Mouse (Mus musculus) layer of hippocampus, postnatal 14 days (tissue): ENCODE measurements around the gene Clcnkb. TPM values are rescaled to one million over a fixed set of nuclear protein-coding genes. Genes with fewer than 3 reads are reported as not detected.

Source experiments
- DNase-seq, 2 experiments: peaks; one replicate each; pipeline ENCODE4 v3.0.0; 2021 to 2022; ENCODE audit warnings: low spot score in 2 of 2, mixed read lengths in 1 of 2
- total RNA-seq, 2 experiments: library from RNA; stranded (reverse); gene quantifications; 2 replicates each; pipeline ENCODE4 v1.2.3; 2021

Gene Clcnkb
- total RNA-seq, 2 experiments from 2014 or later = not detected

DNA sequence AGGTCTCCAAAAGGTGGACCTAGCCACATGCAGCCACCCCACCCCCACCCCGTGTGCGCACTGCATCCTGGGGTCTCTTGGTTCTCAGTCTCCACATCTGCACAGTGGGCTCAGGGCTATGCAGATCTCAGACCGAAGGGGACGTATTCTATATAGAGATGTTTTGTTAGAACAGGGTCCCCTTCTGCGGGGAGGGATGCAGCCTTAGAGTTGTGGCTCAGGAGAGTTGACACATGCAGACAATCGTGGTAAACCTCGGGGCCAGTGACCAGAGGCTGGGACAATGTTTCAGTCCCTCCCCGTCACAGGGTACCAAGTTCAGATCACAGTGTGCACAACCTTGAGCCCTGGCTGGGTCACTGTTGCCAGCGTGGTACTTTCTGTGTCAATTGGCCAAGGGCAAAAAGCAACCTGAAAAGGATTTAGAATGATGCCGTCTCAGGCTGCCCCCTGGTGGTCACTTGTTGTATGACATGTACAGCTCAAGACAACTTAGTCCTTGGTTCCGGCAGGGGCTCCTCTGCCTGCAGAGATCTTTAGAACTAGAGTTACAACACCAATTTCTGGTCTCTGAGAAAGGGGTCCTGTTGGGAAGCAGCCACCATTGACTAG lies 52.8 kb downstream of the Clcnkb start:
- DNase-seq = peak; percentile 77 to 80

DNA sequence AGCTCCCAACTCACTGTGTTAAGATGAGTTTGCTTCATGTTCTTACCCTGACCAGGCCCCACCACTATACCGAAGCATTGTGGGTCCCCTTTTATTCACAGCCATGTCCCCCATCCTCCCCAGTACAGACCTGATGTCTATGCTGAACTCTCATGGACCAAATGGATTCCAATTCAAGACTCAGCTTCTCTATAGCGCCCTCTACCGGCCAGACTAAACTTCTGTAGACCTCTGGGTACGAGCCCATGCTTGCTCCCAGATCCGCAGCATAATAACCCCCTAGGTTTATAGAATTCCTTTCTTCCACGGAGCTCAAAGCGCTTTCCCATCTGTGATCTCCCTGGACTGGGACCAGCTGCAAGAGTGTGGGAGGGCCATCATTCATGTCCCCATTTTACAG lies 55.0 kb downstream of the Clcnkb start:
- DNase-seq = peak in 1 of 2 experiments; percentile 14

DNA sequence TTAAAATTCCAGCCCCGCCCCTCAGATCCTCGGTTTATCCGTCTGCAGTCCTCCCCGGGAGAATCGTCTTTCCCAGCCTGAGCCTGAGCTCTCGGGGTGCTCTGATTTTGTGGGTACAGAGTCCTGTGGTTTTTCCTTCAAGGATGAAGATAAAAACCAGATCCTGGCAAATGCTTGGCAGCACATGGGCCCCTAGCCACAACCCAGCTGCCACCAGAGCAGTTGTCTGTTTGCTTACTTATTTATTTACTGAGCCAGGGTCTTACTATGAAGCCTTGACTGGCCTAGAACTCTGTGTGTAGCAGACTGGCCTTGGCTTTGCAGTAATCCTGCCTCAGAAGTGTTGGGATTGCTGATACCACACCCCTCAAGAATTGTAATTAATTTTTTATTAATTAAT lies 56.6 kb downstream of the Clcnkb start:
- DNase-seq = no peak

GRCm38 (mm10) chr4:141357811-141358210 lies 58.0 kb downstream of the Clcnkb start:
- DNase-seq = no peak

Other genes starting within 250 kb of the Clcnkb start
- 1 to 10 TPM; 2.8 to 3.1 TPM for gene Rsg1, start 202.1 kb downstream of the Clcnkb start, total RNA-seq
- gene Arhgef19, start 176.5 kb downstream of the Clcnkb start, total RNA-seq = 10 to 100 TPM in 1 of 2 experiments, 1 to 10 TPM in 1; 9.7 to 11.7 TPM
- 1 to 10 TPM; 1.8 to 2.0 TPM for gene Epha2, start 114.8 kb downstream of the Clcnkb start, total RNA-seq
- 1 to 10 TPM; 5.0 to 6.6 TPM for gene Fam131c, start 47.8 kb downstream of the Clcnkb start, total RNA-seq
- gene Clcnka, start 17.3 kb downstream of the Clcnkb start, total RNA-seq = under 1 TPM in 1 of 2 experiments, not detected in 1; 0.55 TPM
- under 1 TPM in 1 of 2 experiments, not detected in 1; 0.23 TPM for gene Hspb7, start 4.8 kb upstream of the Clcnkb start, total RNA-seq
- gene Srarp, start 20.1 kb upstream of the Clcnkb start, total RNA-seq = 1 to 10 TPM; 4.0 to 4.4 TPM
- 10 to 100 TPM; 29.3 to 29.8 TPM for gene Zbtb17, start 28.6 kb upstream of the Clcnkb start, total RNA-seq
- 10 to 100 TPM; 59.3 to 60.0 TPM for gene Spen, start 122.6 kb upstream of the Clcnkb start, total RNA-seq
- gene Fblim1, start 190.1 kb upstream of the Clcnkb start, total RNA-seq = 1 to 10 TPM; 2.4 TPM
- 1 to 10 TPM in 1 of 2 experiments, under 1 TPM in 1; 0.35 to 1.6 TPM for gene Tmem82, start 202.6 kb upstream of the Clcnkb start, total RNA-seq
- 1 to 10 TPM; 2.2 to 3.6 TPM for gene Slc25a34, start 207.8 kb upstream of the Clcnkb start, total RNA-seq
- 10 to 100 TPM; 47.8 to 55.4 TPM for gene Plekhm2, start 248.9 kb upstream of the Clcnkb start, total RNA-seq